Mouse (Mus musculus) heart, postnatal 4 days (tissue): Measurements from ENCODE around the gene Csnk1g2. TPM values are rescaled to one million over a fixed set of nuclear protein-coding genes. Genes with fewer than 3 reads are reported as not detected.
"Not testable (repeated sequence)": the region's sequence is repeated elsewhere in the genome, so short reads cannot be mapped to it uniquely, and the experiment has no call there.

Source experiments
- DNase-seq: peaks from one replicate; pipeline ENCODE4 v3.0.0; 2021
- total RNA-seq, 2 experiments: library from RNA; stranded (reverse); gene quantifications; 2 replicates each; pipeline ENCODE4 v1.2.3; 2021

The Csnk1g2 gene
- total RNA-seq, 2 experiments from 2014 or later, result 142 to 162 TPM

GRCm38 (mm10) chr10:80623457-80624191, 986 bp downstream of the Csnk1g2 start:
- peak; percentile 70 for DNase-seq

GRCm38 (mm10) chr10:80625764-80626163, 3.1 kb downstream of the Csnk1g2 start:
- DNase-seq, result no peak

GRCm38 (mm10) chr10:80627685-80628084, 5.0 kb downstream of the Csnk1g2 start:
- DNase-seq, result peak; percentile 73

- no peak for DNase-seq
Observed at GRCm38 (mm10) chr10:80628925-80629324, 6.3 kb downstream of the Csnk1g2 start.

GRCm38 (mm10) chr10:80635345-80635744, 12.7 kb downstream of the Csnk1g2 start:
- no peak for DNase-seq

- DNase-seq, result no peak
Observed at GRCm38 (mm10) chr10:80646936-80647335, 24.3 kb downstream of the Csnk1g2 start.

- not testable (repeated sequence) for DNase-seq
Observed at GRCm38 (mm10) chr10:80649910-80650309, 27.3 kb downstream of the Csnk1g2 start.

- DNase-seq, result no peak
Observed at GRCm38 (mm10) chr10:80650392-80650791, 27.8 kb downstream of the Csnk1g2 start.

- no peak for DNase-seq
Observed at GRCm38 (mm10) chr10:80653156-80653720, 30.6 kb downstream of the Csnk1g2 start.

GRCm38 (mm10) chr10:80654866-80655265, 32.2 kb downstream of the Csnk1g2 start:
- DNase-seq, result no peak

- no peak for DNase-seq
Observed at GRCm38 (mm10) chr10:80655406-80656129, 32.9 kb downstream of the Csnk1g2 start.

- peak; percentile 98 for DNase-seq
Observed at GRCm38 (mm10) chr10:80656130-80656862, 33.7 kb downstream of the Csnk1g2 start.

GRCm38 (mm10) chr10:80656863-80657623, 34.4 kb downstream of the Csnk1g2 start, which contains the start of gene Btbd2:
Btbd2 (minus strand) TSS chr10:80657071.
- DNase-seq, result no peak

GRCm38 (mm10) chr10:80658194-80658840, 35.7 kb downstream of the Csnk1g2 start:
- DNase-seq, result no peak

GRCm38 (mm10) chr10:80658841-80659202, 36.2 kb downstream of the Csnk1g2 start:
- no peak for DNase-seq

- peak; percentile 87 for DNase-seq
Observed at GRCm38 (mm10) chr10:80659213-80659612, 36.6 kb downstream of the Csnk1g2 start.

- peak; percentile 69 for DNase-seq
Observed at GRCm38 (mm10) chr10:80661149-80661548, 38.5 kb downstream of the Csnk1g2 start.

- DNase-seq, result no peak
Observed at GRCm38 (mm10) chr10:80663485-80664196, 41.0 kb downstream of the Csnk1g2 start.

- DNase-seq, result peak; percentile 93
Observed at GRCm38 (mm10) chr10:80664197-80665015, 41.8 kb downstream of the Csnk1g2 start.

GRCm38 (mm10) chr10:80665016-80665380, 42.4 kb downstream of the Csnk1g2 start:
- DNase-seq, result peak; percentile 87
